Mouse (Mus musculus) inflammation-experienced regulatory T-cells (primary cell): ENCODE results near the gene Dgki. TPM values are rescaled to one million over a fixed set of nuclear protein-coding genes. Genes with fewer than 3 reads are reported as not detected.

ENCODE experiments used
- polyA plus RNA-seq, 2 experiments: library from polyadenylated mRNA; unstranded; fragments of 100-300 nt; shearing (Covaris generic); gene quantifications; one replicate each; pipeline ENCODE4 v1.2.1; 2017

The Dgki gene
- polyA plus RNA-seq = under 1 TPM in 1 of 2 experiments, not detected in 1; 0.84 TPM

GRCm38 (mm10) chr6:37299562-37300390 is at the start of gene Dgki:
TSS of gene Dgki (minus strand) at chr6:37300184.

GRCm38 (mm10) chr6:36809747-36810285 is 490.2 kb downstream of the Dgki start, which contains the start of gene Ptn:
TSS of gene Ptn (minus strand) at chr6:36810220.

Other genes starting within 250 kb of the Dgki start
- 1 to 10 TPM; 7.6 to 8.6 TPM for gene Creb3l2, start 142.0 kb upstream of the Dgki start, polyA plus RNA-seq
- gene Akr1d1, start 230.0 kb upstream of the Dgki start, polyA plus RNA-seq = under 1 TPM in 1 of 2 experiments, not detected in 1; 0.13 TPM